Mouse (Mus musculus) gastrocnemius, adult 2 months (tissue): ENCODE measurements around the gene Rpusd4. TPM values are rescaled to one million over a fixed set of nuclear protein-coding genes. Genes with fewer than 3 reads are reported as not detected.
A peak's percentile ranks its signal among the peaks of the same experiment; 100 is the strongest.

Experiments used
- DNase-seq: peaks from one replicate; pipeline ENCODE4 v3.0.0; 2022
- H3K27ac ChIP-seq: fragments of 200-600 bp; 2 replicates; pipeline ENCODE4 v1.8.1; 2022; ENCODE audit warnings: mild to moderate bottlenecking
- H3K4me3 ChIP-seq: fragments of 200-600 bp; 2 replicates; pipeline ENCODE4 v1.8.1; 2022; ENCODE audit warnings: mild to moderate bottlenecking, moderate library complexity
- CTCF ChIP-seq: fragments of 200-600 bp; IDR thresholded peaks from 2 replicates; pipeline ENCODE4 v1.8.1; 2022; ENCODE audit warnings: antibody characterized with exemption, mild to moderate bottlenecking, moderate library complexity
- intact Hi-C: fragments of 180-260 bp; cut with DNase I; formaldehyde crosslinking; loops from one replicate; pipeline ENCODE4 v1.15.1; 2025
- total RNA-seq, 2 experiments: library from RNA; stranded (reverse); gene quantifications; 2 replicates each; pipeline ENCODE4 v1.2.3; 2021

Rpusd4 gene
- total RNA-seq, 2 experiments from 2014 or later, result 6.8 to 7.5 TPM

GRCm38 (mm10) chr9:35263431-35263830, 4.2 kb upstream of the Rpusd4 start:
- no peak for DNase-seq
- H3K27ac ChIP-seq, result no peak overlapping the region
- no peak for TF ChIP-seq CTCF
- no peak overlapping the region for H3K4me3 ChIP-seq
- intact Hi-C loops, result no loop called here

- intact Hi-C loops, result no loop called here
- Histone ChIP-seq H3K27ac (no peak overlapping the region), H3K4me3 (no peak overlapping the region)
- no peak for TF ChIP-seq CTCF
- no peak for DNase-seq
These were observed 3.2 kb upstream of the Rpusd4 start for GRCm38 (mm10) chr9:35264509-35264908.

- intact Hi-C loops, result loop anchor here (5.0 kb wide), 2 partner anchors 56 to 151 kb away; partner anchors contain the start of genes Foxred1 and St3gal4
- DNase-seq, result no peak
- no peak for TF ChIP-seq CTCF
- Histone ChIP-seq H3K27ac (peak overlapping the region; percentile 87), H3K4me3 (peak overlapping the region; percentile 74)
These were observed 481 bp downstream of the Rpusd4 start for GRCm38 (mm10) chr9:35267976-35268715.

GRCm38 (mm10) chr9:35277855-35278365, 10.2 kb downstream of the Rpusd4 start:
- intact Hi-C loops, result no loop called here
- no peak overlapping the region for H3K4me3 ChIP-seq
- H3K27ac ChIP-seq, result no peak overlapping the region
- no peak for TF ChIP-seq CTCF
- no peak for DNase-seq

GRCm38 (mm10) chr9:35278451-35278850, 10.8 kb downstream of the Rpusd4 start:
- intact Hi-C loops, result no loop called here
- Histone ChIP-seq H3K27ac (no peak overlapping the region), H3K4me3 (no peak overlapping the region)
- peak; percentile 62 for DNase-seq
- no peak for TF ChIP-seq CTCF

GRCm38 (mm10) chr9:35282006-35282850, 14.6 kb downstream of the Rpusd4 start:
- intact Hi-C loops, result loop anchor here (1.0 kb wide), 2 partner anchors 242 to 253 kb away; no protein-coding TSS in a partner anchor
- DNase-seq, result peak; percentile 47
- TF ChIP-seq CTCF, result peak; percentile 84
- H3K4me3 ChIP-seq, result no peak overlapping the region
- peak overlapping the region; percentile 44 for H3K27ac ChIP-seq

- no peak for DNase-seq
- TF ChIP-seq CTCF, result no peak
- intact Hi-C loops, result loop anchor here (1.0 kb wide), 2 partner anchors 241 to 252 kb away; no protein-coding TSS in a partner anchor
- H3K27ac ChIP-seq, result peak overlapping the region; percentile 44
- no peak overlapping the region for H3K4me3 ChIP-seq
These were observed 15.2 kb downstream of the Rpusd4 start for GRCm38 (mm10) chr9:35282851-35283200.

- Histone ChIP-seq H3K27ac (0 out of 2 replicates have a peak overlapping the region, but pooled peaks have one; percentile 44), H3K4me3 (no peak overlapping the region)
- intact Hi-C loops, result no loop called here
- no peak for TF ChIP-seq CTCF
- DNase-seq, result no peak
These were observed 15.9 kb downstream of the Rpusd4 start for GRCm38 (mm10) chr9:35283415-35284069.

- DNase-seq, result no peak
- intact Hi-C loops, result no loop called here
- Histone ChIP-seq H3K4me3 (no peak overlapping the region), H3K27ac (no peak overlapping the region)
- TF ChIP-seq CTCF, result no peak
These were observed 16.7 kb downstream of the Rpusd4 start for GRCm38 (mm10) chr9:35284351-35284750.

- DNase-seq, result no peak
- no peak overlapping the region for H3K27ac ChIP-seq
- intact Hi-C loops, result no loop called here
- no peak for TF ChIP-seq CTCF
- no peak overlapping the region for H3K4me3 ChIP-seq
These were observed 18.7 kb downstream of the Rpusd4 start for GRCm38 (mm10) chr9:35286351-35286750.

GRCm38 (mm10) chr9:35289992-35290391, 22.3 kb downstream of the Rpusd4 start:
- no peak for DNase-seq
- no peak for TF ChIP-seq CTCF
- no peak overlapping the region for H3K27ac ChIP-seq
- intact Hi-C loops, result no loop called here
- H3K4me3 ChIP-seq, result no peak overlapping the region

GRCm38 (mm10) chr9:35290417-35290816, 22.8 kb downstream of the Rpusd4 start:
- Histone ChIP-seq H3K27ac (no peak overlapping the region), H3K4me3 (no peak overlapping the region)
- no peak for TF ChIP-seq CTCF
- no peak for DNase-seq
- intact Hi-C loops, result no loop called here

- DNase-seq, result no peak
- Histone ChIP-seq H3K4me3 (no peak overlapping the region), H3K27ac (no peak overlapping the region)
- intact Hi-C loops, result no loop called here
- TF ChIP-seq CTCF, result no peak
These were observed 23.3 kb downstream of the Rpusd4 start for GRCm38 (mm10) chr9:35290916-35291315.
